Mouse (Mus musculus) G1E (cell line): ENCODE data around the gene Kntc1. TPM values are rescaled to one million over a fixed set of nuclear protein-coding genes. Genes with fewer than 3 reads are reported as not detected.

Experiments used
- ATAC-seq: 2 replicates; pipeline ENCODE4 v1.8.0; 2016; ENCODE audit warnings: mild to moderate bottlenecking; ENCODE audit not compliant: insufficient number of reproducible peaks, poor library complexity, low FRiP score, severe bottlenecking; ENCODE audit errors: extremely low read depth
- DNase-seq: peaks from one replicate; pipeline ENCODE4 v3.0.0; 2012; ENCODE audit warnings: low spot score
- H3K27me3 ChIP-seq: 2 replicates; pipeline ENCODE4 v1.6.1; 2012; ENCODE audit warnings: mild to moderate bottlenecking, low read length, inconsistent platforms; ENCODE audit not compliant: insufficient read depth
- H3K36me3 ChIP-seq: replicated peaks from 2 replicates; pipeline ENCODE3; 2012; ENCODE audit warnings: mild to moderate bottlenecking, inconsistent platforms
- H3K4me1 ChIP-seq: 2 replicates; pipeline ENCODE4 v1.6.1; 2012; ENCODE audit warnings: low read depth, low read length, inconsistent platforms, mixed read lengths; ENCODE audit not compliant: insufficient read depth
- H3K4me3 ChIP-seq: 2 replicates; pipeline ENCODE4 v1.5.1; 2012; ENCODE audit warnings: low read depth, mild to moderate bottlenecking, inconsistent platforms, low read length, moderate library complexity, mixed read lengths
- H3K9me3 ChIP-seq: replicated peaks from 2 replicates; pipeline ENCODE4 v1.6.1; 2012; ENCODE audit warnings: inconsistent platforms
- CTCF ChIP-seq: IDR thresholded peaks from 2 replicates; pipeline ENCODE4 v1.5.1; 2012; ENCODE audit warnings: low read depth, low read length, inconsistent platforms, mixed read lengths
- GATA1 ChIP-seq: IDR thresholded peaks from 2 replicates; pipeline ENCODE4 v1.6.1; 2012; ENCODE audit warnings: borderline replicate concordance, low read length, inconsistent platforms, mixed read lengths
- GATA2 ChIP-seq: IDR thresholded peaks from 2 replicates; pipeline ENCODE4 v1.6.1; 2012; ENCODE audit warnings: low read depth, low read length, inconsistent platforms, borderline replicate concordance
- POLR2AphosphoS5 ChIP-seq: IDR thresholded peaks from 2 replicates; pipeline ENCODE4 v1.6.1; 2012; ENCODE audit warnings: low read depth, low read length, inconsistent platforms; ENCODE audit not compliant: insufficient replicate concordance
- TAL1 ChIP-seq: conservative IDR thresholded peaks from 2 replicates; pipeline ENCODE4 v1.6.1; 2012; ENCODE audit warnings: low read depth, low read length, inconsistent platforms, mixed read lengths
- polyA plus RNA-seq: library from polyadenylated mRNA; stranded (reverse); fragments of >175 nt; gene quantifications from 2 replicates; pipeline ENCODE4 v1.2.3, GENCODE M21; 2012
- total RNA-seq, 2 experiments: library from RNA; stranded (forward) in 1 of 2; stranded (reverse) in 1 of 2; fragments of 200-1000 nt in 1 of 2; fragments of >200 nt in 1 of 2; fragmentation: Nextera tagmentation in 1 of 2; gene quantifications; 2 replicates each; pipeline ENCODE4 v1.2.3; 2014 to 2017

Gene Kntc1
- total and polyA plus RNA-seq, 3 experiments = 3.8 to 117 (median 68.0) TPM

GRCm38 (mm10) chr5:123837371-123837770 lies 87.9 kb downstream of the Kntc1 start:
- Histone ChIP-seq H3K4me1 (no peaks in the 10 kb centered on the region), H3K9me3 (no peaks in the 10 kb centered on the region; the same call in 1 of the 2 replicates), H3K27me3 (peaks cover 11% of the 10 kb centered on the region), H3K4me3 (no peak overlapping the region), H3K36me3 (no peaks in the 10 kb centered on the region)
- no peak for DNase-seq
- TF ChIP-seq GATA1 (no peak), CTCF (no peak)
- no peak for ATAC-seq

- Histone ChIP-seq H3K27me3 (peaks cover 5% of the 10 kb centered on the region; the same call in 1 of the 2 replicates), H3K4me3 (no peak overlapping the region), H3K9me3 (no peaks in the 10 kb centered on the region), H3K4me1 (peaks cover 4% of the 10 kb centered on the region; the same call in 1 of the 2 replicates), H3K36me3 (no peaks in the 10 kb centered on the region)
- no peak for DNase-seq
- no peak for TF ChIP-seq GATA2
- TF ChIP-seq CTCF = no peak
- TF ChIP-seq TAL1 = no peak
- TF ChIP-seq GATA1 = no peak
- no peak for TF ChIP-seq POLR2AphosphoS5
- no peak for ATAC-seq
Observed at GRCm38 (mm10) chr5:123842221-123842934, 92.9 kb downstream of the Kntc1 start.

- peaks cover 4% of the 10 kb centered on the region; the same call in 1 of the 2 replicates for H3K4me1 ChIP-seq
- TF ChIP-seq POLR2AphosphoS5 (no peak), GATA1 (no peak), CTCF (no peak), GATA2 (no peak), TAL1 (no peak)
- DNase-seq (no peak), ATAC-seq (no peak)
- no peaks in the 10 kb centered on the region for H3K36me3 ChIP-seq
- peaks cover 7% of the 10 kb centered on the region; the same call in 1 of the 2 replicates for H3K27me3 ChIP-seq
- no peaks in the 10 kb centered on the region for H3K9me3 ChIP-seq
- H3K4me3 ChIP-seq = no peak overlapping the region
Observed at GRCm38 (mm10) chr5:123842935-123843282, 93.4 kb downstream of the Kntc1 start.

- Histone ChIP-seq H3K36me3 (no peaks in the 10 kb centered on the region), H3K4me3 (no peak overlapping the region), H3K27me3 (peaks cover 9% of the 10 kb centered on the region; the same call in 1 of the 2 replicates), H3K9me3 (no peaks in the 10 kb centered on the region), H3K4me1 (peaks cover 4% of the 10 kb centered on the region; the same call in 1 of the 2 replicates)
- ATAC-seq (no peak), DNase-seq (no peak)
- TF ChIP-seq CTCF (no peak), GATA2 (no peak), GATA1 (no peak), POLR2AphosphoS5 (no peak), TAL1 (no peak)
Observed at GRCm38 (mm10) chr5:123843816-123844215, 94.3 kb downstream of the Kntc1 start.

- Histone ChIP-seq H3K4me1 (peaks cover 4% of the 10 kb centered on the region; the same call in 1 of the 2 replicates), H3K27me3 (peaks cover 9% of the 10 kb centered on the region; the same call in 1 of the 2 replicates), H3K4me3 (no peak overlapping the region), H3K36me3 (no peaks in the 10 kb centered on the region), H3K9me3 (no peaks in the 10 kb centered on the region)
- no peak for TF ChIP-seq CTCF
- no peak for TF ChIP-seq TAL1
- no peak for TF ChIP-seq POLR2AphosphoS5
- no peak for TF ChIP-seq GATA2
- TF ChIP-seq GATA1 = no peak
- no peak for ATAC-seq
- no peak for DNase-seq
Observed at GRCm38 (mm10) chr5:123844316-123844715, 94.8 kb downstream of the Kntc1 start.

- TF ChIP-seq GATA2 (no peak), POLR2AphosphoS5 (no peak), GATA1 (no peak), TAL1 (no peak)
- H3K27me3 ChIP-seq = peaks cover 7% of the 10 kb centered on the region; the same call in 1 of the 2 replicates
- no peaks in the 10 kb centered on the region for H3K9me3 ChIP-seq
- no peak overlapping the region for H3K4me3 ChIP-seq
- no peaks in the 10 kb centered on the region for H3K4me1 ChIP-seq
- H3K36me3 ChIP-seq = no peaks in the 10 kb centered on the region
- DNase-seq (no peak), ATAC-seq (no peak)
Observed at GRCm38 (mm10) chr5:123851398-123851797, 101.9 kb downstream of the Kntc1 start.
